Mouse (Mus musculus): ENCODE data around the gene Map3k20. TPM values are rescaled to one million over a fixed set of nuclear protein-coding genes. Genes with fewer than 3 reads are reported as not detected.

The Map3k20 gene
- polyA plus RNA-seq, 1 experiment from 2014 or later = 14.0 TPM

GRCm38 (mm10) chr2:72382662-72383061, 97.2 kb downstream of the Map3k20 start:
- H3K36me3 ChIP-seq (ENCODE audit: insufficient read depth, low read length) = peaks cover 9% of the 10 kb centered on the region; the same call in 1 of the 2 replicates
- no peak overlapping the region for H3K27ac ChIP-seq (ENCODE audit: low read length)
- H3K4me3 ChIP-seq (ENCODE audit: low read length) = no peak overlapping the region
- no peak overlapping the region for H3K4me2 ChIP-seq (replicated peaks; ENCODE audit: low read depth, low read length)
- no peaks in the 10 kb centered on the region for H3K9me3 ChIP-seq (ENCODE audit: low read length)
- ATAC-seq (ENCODE audit: low FRiP score, low TSS enrichment) = no peak
- no peaks in the 10 kb centered on the region for H3K27me3 ChIP-seq (ENCODE audit: insufficient read depth, low read length)
- H3K4me1 ChIP-seq (ENCODE audit: insufficient read depth, low read length) = peaks cover 7% of the 10 kb centered on the region; the same call in 1 of the 2 replicates
- H3K9ac ChIP-seq (replicated peaks; ENCODE audit: low read length) = no peak overlapping the region
- 55% methylated on average over 6 of the region's 6 CpGs for WGBS

- Histone ChIP-seq H3K9me3 (ENCODE audit: low read length) (no peaks in the 10 kb centered on the region), H3K27me3 (ENCODE audit: insufficient read depth, low read length) (no peaks in the 10 kb centered on the region), H3K4me3 (ENCODE audit: low read length) (no peak overlapping the region), H3K27ac (ENCODE audit: low read length) (no peak overlapping the region), H3K9ac (replicated peaks; ENCODE audit: low read length) (no peak overlapping the region), H3K4me1 (ENCODE audit: insufficient read depth, low read length) (peaks cover 7% of the 10 kb centered on the region; the same call in 1 of the 2 replicates), H3K36me3 (ENCODE audit: insufficient read depth, low read length) (peaks cover 9% of the 10 kb centered on the region; the same call in 1 of the 2 replicates), H3K4me2 (replicated peaks; ENCODE audit: low read depth, low read length) (peak overlapping the region; percentile 20; the same call in 1 of the 2 replicates)
- 29% methylated on average over 11 of the region's 11 CpGs for WGBS
- no peak for ATAC-seq (ENCODE audit: low FRiP score, low TSS enrichment)
Measured at GRCm38 (mm10) chr2:72383321-72383720, 97.9 kb downstream of the Map3k20 start.

DNA sequence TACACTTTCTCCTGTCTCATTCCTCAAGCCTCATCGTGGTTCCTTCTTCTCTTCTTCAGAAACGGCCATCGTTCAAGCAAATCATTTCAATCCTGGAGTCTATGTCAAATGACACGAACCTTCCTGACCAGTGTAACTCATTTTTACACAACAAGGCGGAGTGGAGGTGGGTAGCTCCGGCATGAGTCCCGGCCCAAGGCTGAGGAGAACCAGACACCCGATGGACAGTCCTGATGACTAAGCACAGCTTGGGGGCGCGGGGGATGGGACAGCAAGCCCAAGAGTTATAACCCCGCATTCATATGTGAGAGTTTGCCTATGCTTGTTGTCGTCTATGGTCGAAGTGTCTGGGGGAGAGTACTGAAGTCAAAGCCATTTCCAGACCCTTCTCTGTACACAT, 104.0 kb downstream of the Map3k20 start:
- Histone ChIP-seq H3K36me3 (ENCODE audit: insufficient read depth, low read length) (peaks cover 3% of the 10 kb centered on the region; the same call in 1 of the 2 replicates), H3K4me2 (replicated peaks; ENCODE audit: low read depth, low read length) (no peak overlapping the region), H3K9me3 (ENCODE audit: low read length) (no peaks in the 10 kb centered on the region), H3K27ac (ENCODE audit: low read length) (no peak overlapping the region), H3K27me3 (ENCODE audit: insufficient read depth, low read length) (no peaks in the 10 kb centered on the region), H3K4me1 (ENCODE audit: insufficient read depth, low read length) (peaks cover 21% of the 10 kb centered on the region), H3K4me3 (ENCODE audit: low read length) (no peak overlapping the region), H3K9ac (replicated peaks; ENCODE audit: low read length) (no peak overlapping the region)
- WGBS = 82% methylated on average over 13 of the region's 13 CpGs
- peak; percentile 46; the same call in 1 of the 2 replicates for ATAC-seq (ENCODE audit: low FRiP score, low TSS enrichment)

DNA sequence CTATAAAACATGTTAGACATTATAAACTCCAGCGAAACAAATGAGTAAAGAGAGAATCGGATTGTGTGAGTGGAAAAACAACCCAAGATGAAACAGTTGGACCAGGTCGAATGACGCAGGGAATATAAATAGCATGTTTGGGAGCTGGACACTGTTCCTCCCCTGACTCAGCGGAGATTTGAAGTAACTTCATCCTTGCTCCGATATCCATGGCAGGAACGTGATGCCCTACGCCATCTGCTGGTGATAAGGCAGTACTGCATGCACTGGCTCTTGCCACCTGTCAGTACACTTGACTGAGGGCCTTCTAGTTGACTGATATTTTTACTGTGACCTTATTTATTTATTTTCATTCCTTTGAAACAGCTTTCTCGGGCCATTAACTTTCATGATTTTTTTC, 104.5 kb downstream of the Map3k20 start:
- 16% methylated on average over 9 of the region's 9 CpGs for WGBS
- Histone ChIP-seq H3K9me3 (ENCODE audit: low read length) (no peaks in the 10 kb centered on the region), H3K4me3 (ENCODE audit: low read length) (no peak overlapping the region), H3K9ac (replicated peaks; ENCODE audit: low read length) (no peak overlapping the region), H3K27ac (ENCODE audit: low read length) (no peak overlapping the region), H3K4me1 (ENCODE audit: insufficient read depth, low read length) (peaks cover 21% of the 10 kb centered on the region), H3K36me3 (ENCODE audit: insufficient read depth, low read length) (no peaks in the 10 kb centered on the region), H3K4me2 (replicated peaks; ENCODE audit: low read depth, low read length) (no peak overlapping the region), H3K27me3 (ENCODE audit: insufficient read depth, low read length) (no peaks in the 10 kb centered on the region)
- peak; percentile 55; the same call in 1 of the 2 replicates for ATAC-seq (ENCODE audit: low FRiP score, low TSS enrichment)

- ATAC-seq (ENCODE audit: low FRiP score, low TSS enrichment) = peak; percentile 63; the same call in 1 of the 2 replicates
- Histone ChIP-seq H3K9ac (replicated peaks; ENCODE audit: low read length) (no peak overlapping the region), H3K27me3 (ENCODE audit: insufficient read depth, low read length) (no peaks in the 10 kb centered on the region), H3K36me3 (ENCODE audit: insufficient read depth, low read length) (no peaks in the 10 kb centered on the region), H3K4me1 (ENCODE audit: insufficient read depth, low read length) (peaks cover 21% of the 10 kb centered on the region), H3K9me3 (ENCODE audit: low read length) (0 out of 2 replicates have a peak, but pooled peaks cover 1% of the 10 kb centered on the region), H3K4me2 (replicated peaks; ENCODE audit: low read depth, low read length) (0 out of 2 replicates have a peak overlapping the region, but pooled peaks have one; percentile 7), H3K27ac (ENCODE audit: low read length) (peak overlapping the region; percentile 63; the same call in 1 of the 2 replicates), H3K4me3 (ENCODE audit: low read length) (no peak overlapping the region)
- 46% methylated on average over 6 of the region's 6 CpGs for WGBS
Measured at GRCm38 (mm10) chr2:72390474-72390873, 105.0 kb downstream of the Map3k20 start.

- no peaks in the 10 kb centered on the region for H3K27me3 ChIP-seq (ENCODE audit: insufficient read depth, low read length)
- 46% methylated on average over 4 of the region's 4 CpGs for WGBS
- H3K4me3 ChIP-seq (ENCODE audit: low read length) = no peak overlapping the region
- H3K4me1 ChIP-seq (ENCODE audit: insufficient read depth, low read length) = peaks cover 21% of the 10 kb centered on the region
- H3K9ac ChIP-seq (replicated peaks; ENCODE audit: low read length) = no peak overlapping the region
- H3K9me3 ChIP-seq (ENCODE audit: low read length) = peaks cover 7% of the 10 kb centered on the region; the same call in 1 of the 2 replicates
- no peaks in the 10 kb centered on the region for H3K36me3 ChIP-seq (ENCODE audit: insufficient read depth, low read length)
- peak overlapping the region; percentile 31; the same call in 1 of the 2 replicates for H3K27ac ChIP-seq (ENCODE audit: low read length)
- H3K4me2 ChIP-seq (replicated peaks; ENCODE audit: low read depth, low read length) = no peak overlapping the region
- ATAC-seq (ENCODE audit: low FRiP score, low TSS enrichment) = no peak
Measured at GRCm38 (mm10) chr2:72391024-72391423, 105.6 kb downstream of the Map3k20 start.

GRCm38 (mm10) chr2:72391721-72392120, 106.3 kb downstream of the Map3k20 start:
- Histone ChIP-seq H3K4me3 (ENCODE audit: low read length) (no peak overlapping the region), H3K9me3 (ENCODE audit: low read length) (peaks cover 8% of the 10 kb centered on the region; the same call in 1 of the 2 replicates), H3K27me3 (ENCODE audit: insufficient read depth, low read length) (no peaks in the 10 kb centered on the region), H3K9ac (replicated peaks; ENCODE audit: low read length) (no peak overlapping the region), H3K27ac (ENCODE audit: low read length) (no peak overlapping the region), H3K4me2 (replicated peaks; ENCODE audit: low read depth, low read length) (no peak overlapping the region), H3K36me3 (ENCODE audit: insufficient read depth, low read length) (no peaks in the 10 kb centered on the region), H3K4me1 (ENCODE audit: insufficient read depth, low read length) (peaks cover 21% of the 10 kb centered on the region)
- ATAC-seq (ENCODE audit: low FRiP score, low TSS enrichment) = no peak
- WGBS = 87% methylated on average over 2 of the region's 2 CpGs

DNA sequence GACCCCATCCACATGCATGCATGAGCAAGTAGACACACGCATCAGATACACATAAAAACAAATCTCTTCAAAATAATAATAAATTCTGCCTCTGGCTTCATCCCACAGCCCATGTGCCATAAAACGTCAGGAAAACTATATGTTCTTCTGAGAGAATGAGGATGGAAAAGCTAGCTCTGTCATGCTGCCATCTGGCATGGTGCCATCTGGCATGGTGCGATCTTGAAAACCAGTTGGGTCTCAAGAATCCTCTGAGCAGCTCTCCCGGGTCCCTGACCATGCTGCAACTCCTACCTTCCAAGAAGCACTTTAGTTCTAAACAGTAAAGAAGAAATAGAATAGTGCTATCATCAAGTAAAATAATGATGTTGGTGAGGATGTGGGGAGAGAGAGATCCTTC, 106.9 kb downstream of the Map3k20 start:
- no peak overlapping the region for H3K9ac ChIP-seq (replicated peaks; ENCODE audit: low read length)
- H3K4me1 ChIP-seq (ENCODE audit: insufficient read depth, low read length) = peaks cover 21% of the 10 kb centered on the region
- ATAC-seq (ENCODE audit: low FRiP score, low TSS enrichment) = no peak
- H3K4me2 ChIP-seq (replicated peaks; ENCODE audit: low read depth, low read length) = no peak overlapping the region
- no peaks in the 10 kb centered on the region for H3K36me3 ChIP-seq (ENCODE audit: insufficient read depth, low read length)
- H3K27me3 ChIP-seq (ENCODE audit: insufficient read depth, low read length) = no peaks in the 10 kb centered on the region
- H3K27ac ChIP-seq (ENCODE audit: low read length) = no peak overlapping the region
- H3K9me3 ChIP-seq (ENCODE audit: low read length) = peaks cover 8% of the 10 kb centered on the region; the same call in 1 of the 2 replicates
- no peak overlapping the region for H3K4me3 ChIP-seq (ENCODE audit: low read length)
- WGBS = 61% methylated on average over 4 of the region's 4 CpGs

- H3K36me3 ChIP-seq (ENCODE audit: insufficient read depth, low read length) = no peaks in the 10 kb centered on the region
- peaks cover 8% of the 10 kb centered on the region; the same call in 1 of the 2 replicates for H3K9me3 ChIP-seq (ENCODE audit: low read length)
- no peak for ATAC-seq (ENCODE audit: low FRiP score, low TSS enrichment)
- H3K9ac ChIP-seq (replicated peaks; ENCODE audit: low read length) = no peak overlapping the region
- 56% methylated on average over 6 of the region's 6 CpGs for WGBS
- H3K4me2 ChIP-seq (replicated peaks; ENCODE audit: low read depth, low read length) = no peak overlapping the region
- no peaks in the 10 kb centered on the region for H3K4me1 ChIP-seq (ENCODE audit: insufficient read depth, low read length)
- no peaks in the 10 kb centered on the region for H3K27me3 ChIP-seq (ENCODE audit: insufficient read depth, low read length)
- H3K27ac ChIP-seq (ENCODE audit: low read length) = no peak overlapping the region
- no peak overlapping the region for H3K4me3 ChIP-seq (ENCODE audit: low read length)
Measured at GRCm38 (mm10) chr2:72396934-72397333, 111.5 kb downstream of the Map3k20 start.

GRCm38 (mm10) chr2:72398227-72398626, 112.8 kb downstream of the Map3k20 start:
- peaks cover 8% of the 10 kb centered on the region; the same call in 1 of the 2 replicates for H3K9me3 ChIP-seq (ENCODE audit: low read length)
- no peak overlapping the region for H3K4me3 ChIP-seq (ENCODE audit: low read length)
- H3K36me3 ChIP-seq (ENCODE audit: insufficient read depth, low read length) = no peaks in the 10 kb centered on the region; the same call in 1 of the 2 replicates
- no peak overlapping the region for H3K9ac ChIP-seq (replicated peaks; ENCODE audit: low read length)
- no peaks in the 10 kb centered on the region for H3K4me1 ChIP-seq (ENCODE audit: insufficient read depth, low read length)
- no peaks in the 10 kb centered on the region for H3K27me3 ChIP-seq (ENCODE audit: insufficient read depth, low read length)
- H3K27ac ChIP-seq (ENCODE audit: low read length) = no peak overlapping the region
- no peak overlapping the region for H3K4me2 ChIP-seq (replicated peaks; ENCODE audit: low read depth, low read length)
- ATAC-seq (ENCODE audit: low FRiP score, low TSS enrichment) = peak; percentile 61; the same call in 1 of the 2 replicates
- 31% methylated on average over 13 of the region's 13 CpGs for WGBS

Measured in kidney, embryonic 16.5 days (tissue).